Mouse (Mus musculus) midbrain, embryonic 14.5 days (tissue): Measurements from ENCODE around the gene Ccdc62. TPM values are rescaled to one million over a fixed set of nuclear protein-coding genes. Genes with fewer than 3 reads are reported as not detected.

Experiments used
- ATAC-seq: fragments of 200-750 bp; cut with Nextera tagmentation; 2 replicates; pipeline ENCODE4 v1.8.0; 2017; ENCODE audit warnings: moderate number of reproducible peaks, moderate library complexity; ENCODE audit not compliant: low FRiP score, low TSS enrichment
- DNase-seq: peaks from one replicate; pipeline ENCODE4 v3.0.0-alpha.2; 2015
- H3K27ac ChIP-seq: fragments of 300-500 bp; sonication (generic); replicated peaks from 2 replicates; pipeline ENCODE4 v1.5.1; 2014; ENCODE audit warnings: mild to moderate bottlenecking, low read depth, low read length, moderate library complexity
- H3K27me3 ChIP-seq: fragments of 300-500 bp; sonication (generic); 2 replicates; pipeline ENCODE4 v1.6.1; 2014; ENCODE audit warnings: low read length, control low read depth, mixed read lengths; ENCODE audit not compliant: control insufficient read depth, insufficient read depth
- H3K36me3 ChIP-seq: fragments of 300-500 bp; sonication (generic); 2 replicates; pipeline ENCODE4 v1.6.1; 2014; ENCODE audit warnings: low read length, control low read depth; ENCODE audit not compliant: control insufficient read depth, insufficient read depth
- H3K4me1 ChIP-seq: fragments of 300-500 bp; sonication (generic); 2 replicates; pipeline ENCODE4 v1.6.1; 2014; ENCODE audit warnings: mild to moderate bottlenecking, antibody characterized with exemption, low read length, control low read depth; ENCODE audit not compliant: control insufficient read depth, insufficient read depth
- H3K4me2 ChIP-seq: fragments of 300-500 bp; sonication (generic); 2 replicates; pipeline ENCODE4 v1.6.1; 2014; ENCODE audit warnings: mild to moderate bottlenecking, low read length, moderate library complexity
- H3K4me3 ChIP-seq: fragments of 300-500 bp; sonication (generic); replicated peaks from 2 replicates; pipeline ENCODE4 v1.5.1; 2014; ENCODE audit warnings: low read depth, low read length
- H3K9ac ChIP-seq: fragments of 300-500 bp; sonication (generic); replicated peaks from 2 replicates; pipeline ENCODE4 v1.6.1; 2014; ENCODE audit warnings: mild to moderate bottlenecking, low read length, moderate library complexity
- H3K9me3 ChIP-seq: fragments of 300-500 bp; sonication (generic); 2 replicates; pipeline ENCODE4 v1.6.1; 2016; ENCODE audit warnings: low read length, control low read depth, mixed read lengths; ENCODE audit not compliant: control insufficient read depth
- WGBS: fragments of 180-500 bp; shearing (Covaris S2); extraction: QIAGEN DNeasy Blood & Tissue Kit; methylation state at CpG from one replicate; pipeline ENCODE4 v1.1.7; 2014; 5-methylcytosine and 5-hydroxymethylcytosine counted together
- polyA plus RNA-seq: library from polyadenylated mRNA; unstranded; fragments of >200 nt; fragmentation: Nextera tagmentation; extraction: Ambion mirVana; gene quantifications from 2 replicates; pipeline ENCODE4 v1.2.1, GENCODE M21; 2014

The Ccdc62 gene
- polyA plus RNA-seq, 1 experiment from 2014 or later: 4.3 TPM

DNA sequence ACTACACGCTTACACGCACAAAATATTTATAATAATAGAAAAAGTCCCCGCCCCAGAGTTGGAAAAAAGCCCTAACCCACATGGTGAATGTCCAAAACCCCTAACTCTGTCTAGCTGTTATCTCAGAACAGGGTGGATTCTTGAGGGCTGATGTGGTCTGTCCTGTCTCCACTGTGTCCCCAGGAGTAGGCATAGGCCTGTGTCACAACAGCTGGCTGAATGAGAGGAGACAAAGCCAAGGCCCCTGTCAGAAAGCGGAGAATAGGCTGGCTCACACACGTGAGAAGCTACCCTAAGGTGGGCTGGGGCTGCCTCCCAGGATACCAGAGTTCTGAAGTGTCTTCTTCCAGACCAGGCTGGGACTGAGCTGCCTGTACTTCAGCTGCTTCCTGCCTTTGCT, 47.7 kb downstream of the Ccdc62 start:
- no peaks in the 10 kb centered on the region for H3K36me3 ChIP-seq
- peaks cover 4% of the 10 kb centered on the region; the same call in 1 of the 2 replicates for H3K4me1 ChIP-seq
- H3K27ac ChIP-seq: no peak overlapping the region
- no peak overlapping the region for H3K9ac ChIP-seq
- no peak for DNase-seq
- no peak overlapping the region for H3K4me2 ChIP-seq
- WGBS: 85% methylated on average over 5 of the region's 5 CpGs
- no peak overlapping the region for H3K4me3 ChIP-seq
- H3K27me3 ChIP-seq: peaks cover 4% of the 10 kb centered on the region; the same call in 1 of the 2 replicates
- no peaks in the 10 kb centered on the region for H3K9me3 ChIP-seq
- ATAC-seq: no peak

DNA sequence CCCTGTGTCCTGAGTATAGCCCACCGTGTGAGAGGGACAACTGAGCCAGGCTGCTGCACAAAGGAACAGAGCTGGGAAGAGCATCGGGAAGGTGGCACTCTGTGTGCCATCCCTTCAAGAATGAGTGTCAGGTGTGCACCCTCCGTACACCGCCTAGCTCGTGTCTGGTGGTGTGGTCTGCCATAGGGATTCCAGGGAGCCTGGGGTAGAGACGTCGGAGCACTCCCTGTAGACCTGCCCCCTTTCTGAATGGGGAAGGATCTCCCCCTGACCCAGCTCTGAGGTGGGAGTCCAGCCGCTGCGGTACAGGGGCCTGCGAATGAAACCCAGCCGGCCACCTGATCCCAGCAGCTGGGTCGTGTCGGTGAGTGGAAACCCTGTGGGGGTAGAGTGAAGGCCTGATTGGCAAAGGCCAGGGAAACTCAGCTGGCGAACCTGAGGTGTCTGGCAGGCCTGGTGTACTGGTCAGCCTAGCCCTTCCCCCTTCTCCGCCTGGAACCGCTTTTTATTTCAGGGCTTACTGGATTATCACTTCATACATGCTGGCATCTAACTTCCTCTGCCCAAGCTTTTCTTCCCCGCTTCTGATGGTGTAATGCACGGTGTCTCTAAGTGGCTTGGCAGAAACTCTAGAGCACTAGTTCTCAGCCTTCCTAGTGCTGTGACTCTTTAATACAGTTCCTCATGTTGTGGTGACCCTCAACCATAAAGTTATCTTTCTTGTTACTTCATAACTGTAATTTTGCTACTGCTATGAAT, 48.9 kb downstream of the Ccdc62 start:
- DNase-seq (no peak), ATAC-seq (no peak)
- peaks cover 4% of the 10 kb centered on the region; the same call in 1 of the 2 replicates for H3K27me3 ChIP-seq
- no peak overlapping the region; the same call in 1 of the 2 replicates for H3K27ac ChIP-seq
- H3K4me2 ChIP-seq: no peak overlapping the region
- no peak overlapping the region for H3K4me3 ChIP-seq
- 71% methylated on average over 18 of the region's 18 CpGs for WGBS
- H3K9me3 ChIP-seq: no peaks in the 10 kb centered on the region
- no peaks in the 10 kb centered on the region for H3K36me3 ChIP-seq
- no peak overlapping the region for H3K9ac ChIP-seq
- peaks cover 4% of the 10 kb centered on the region; the same call in 1 of the 2 replicates for H3K4me1 ChIP-seq

- DNase-seq: no peak
- Histone ChIP-seq H3K9me3 (no peaks in the 10 kb centered on the region), H3K4me2 (no peak overlapping the region), H3K27ac (no peak overlapping the region), H3K4me3 (no peak overlapping the region), H3K4me1 (no peaks in the 10 kb centered on the region), H3K36me3 (no peaks in the 10 kb centered on the region), H3K9ac (no peak overlapping the region), H3K27me3 (peaks cover 4% of the 10 kb centered on the region; the same call in 1 of the 2 replicates)
- ATAC-seq: no peak
- WGBS: 61% methylated on average over 4 of the region's 4 CpGs
Observed at GRCm38 (mm10) chr5:123979980-123980369, 49.5 kb downstream of the Ccdc62 start.

- H3K4me3 ChIP-seq: no peak overlapping the region
- H3K9ac ChIP-seq: no peak overlapping the region
- H3K4me1 ChIP-seq: no peaks in the 10 kb centered on the region
- H3K9me3 ChIP-seq: no peaks in the 10 kb centered on the region
- H3K36me3 ChIP-seq: no peaks in the 10 kb centered on the region
- H3K27me3 ChIP-seq: peaks cover 3% of the 10 kb centered on the region; the same call in 1 of the 2 replicates
- ATAC-seq (no peak), DNase-seq (no peak)
- H3K4me2 ChIP-seq: no peak overlapping the region
- H3K27ac ChIP-seq: no peak overlapping the region
- 83% methylated on average over 9 of the region's 9 CpGs for WGBS
Observed at GRCm38 (mm10) chr5:123980521-123981249, 50.2 kb downstream of the Ccdc62 start.

- H3K36me3 ChIP-seq: no peaks in the 10 kb centered on the region
- ATAC-seq (no peak), DNase-seq (no peak)
- H3K4me2 ChIP-seq: no peak overlapping the region
- H3K9ac ChIP-seq: no peak overlapping the region
- H3K9me3 ChIP-seq: no peaks in the 10 kb centered on the region
- 84% methylated on average over 6 of the region's 6 CpGs for WGBS
- no peaks in the 10 kb centered on the region for H3K4me1 ChIP-seq
- H3K4me3 ChIP-seq: no peak overlapping the region
- H3K27ac ChIP-seq: no peak overlapping the region
- no peaks in the 10 kb centered on the region for H3K27me3 ChIP-seq
Observed at GRCm38 (mm10) chr5:123981250-123981554, 50.7 kb downstream of the Ccdc62 start.

GRCm38 (mm10) chr5:123982838-123983237, 52.4 kb downstream of the Ccdc62 start:
- Histone ChIP-seq H3K27me3 (no peaks in the 10 kb centered on the region), H3K4me3 (no peak overlapping the region)
- WGBS: 83% methylated on average over 11 of the region's 11 CpGs

GRCm38 (mm10) chr5:123985434-123985833, 55.0 kb downstream of the Ccdc62 start:
- ATAC-seq: no peak
- H3K27me3 ChIP-seq: no peaks in the 10 kb centered on the region
- WGBS: 84% methylated on average over 9 of the region's 9 CpGs

More at GRCm38 (mm10) chr5:123982838-123983237, 52.4 kb downstream of the Ccdc62 start:
- H3K4me2 ChIP-seq: no peak overlapping the region
- H3K27ac ChIP-seq: no peak overlapping the region
- no peaks in the 10 kb centered on the region for H3K36me3 ChIP-seq
- no peaks in the 10 kb centered on the region for H3K4me1 ChIP-seq
- H3K9ac ChIP-seq: no peak overlapping the region
- DNase-seq (no peak), ATAC-seq (no peak)
- H3K9me3 ChIP-seq: no peaks in the 10 kb centered on the region

GRCm38 (mm10) chr5:123986925-123987324, 56.4 kb downstream of the Ccdc62 start:
- Histone ChIP-seq H3K27ac (no peak overlapping the region), H3K9me3 (no peaks in the 10 kb centered on the region), H3K4me2 (no peak overlapping the region), H3K9ac (no peak overlapping the region), H3K4me3 (no peak overlapping the region), H3K36me3 (no peaks in the 10 kb centered on the region), H3K4me1 (peaks cover 7% of the 10 kb centered on the region; the same call in 1 of the 2 replicates), H3K27me3 (no peaks in the 10 kb centered on the region)
- WGBS: 90% methylated on average over 2 of the region's 2 CpGs
- no peak for ATAC-seq
- no peak for DNase-seq

More at GRCm38 (mm10) chr5:123985434-123985833, 55.0 kb downstream of the Ccdc62 start:
- Histone ChIP-seq H3K9ac (no peak overlapping the region), H3K4me3 (no peak overlapping the region), H3K4me1 (peaks cover 7% of the 10 kb centered on the region; the same call in 1 of the 2 replicates), H3K27ac (no peak overlapping the region), H3K4me2 (no peak overlapping the region), H3K9me3 (no peaks in the 10 kb centered on the region), H3K36me3 (no peaks in the 10 kb centered on the region)
- no peak for DNase-seq
